Mouse (Mus musculus) liver, embryonic 14.5 days (tissue): Measurements from ENCODE around the gene C87436.

Experiments
- CTCF ChIP-seq: IDR thresholded peaks from 2 replicates; pipeline ENCODE4 v1.5.1; 2016; ENCODE audit warnings: antibody characterized with exemption, low read depth, control low read depth
- EP300 ChIP-seq: IDR thresholded peaks from 2 replicates; pipeline ENCODE4 v1.6.1; 2016; ENCODE audit warnings: antibody characterized with exemption, low read depth

DNA sequence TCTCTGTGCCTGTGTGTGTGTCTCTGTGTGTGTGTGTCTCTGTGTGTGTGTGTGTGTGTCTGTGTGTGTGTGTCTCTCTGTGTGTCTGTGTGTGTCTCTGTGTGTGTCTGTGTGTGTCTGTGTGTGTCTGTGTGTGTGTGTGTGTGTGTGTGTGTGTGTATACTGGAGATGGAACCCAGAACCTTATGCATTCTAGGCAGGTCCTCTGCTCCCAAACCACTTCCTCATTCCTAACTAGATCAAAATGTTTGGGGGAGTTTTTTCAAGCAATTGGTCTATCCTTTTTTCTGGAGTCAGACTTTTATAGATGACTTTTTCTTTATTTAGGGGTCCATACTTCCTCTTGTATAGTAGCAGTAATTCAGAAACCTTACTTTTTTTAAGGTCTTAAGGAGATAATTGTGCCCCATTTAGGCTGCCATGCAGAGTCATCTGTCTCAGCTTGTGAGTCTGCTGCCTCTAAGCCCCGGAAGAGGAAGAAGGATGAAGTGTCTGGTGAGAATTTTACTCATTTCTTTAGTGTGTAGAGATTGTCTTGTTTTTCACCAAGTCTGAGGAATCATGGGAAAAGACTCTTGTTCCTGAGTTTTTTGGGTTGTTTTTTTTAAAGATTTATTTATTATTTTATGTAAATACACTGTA is 8.9 kb downstream of the C87436 start:
- TF ChIP-seq EP300 (no peak), CTCF (no peak)
